ENCODE assay signal across 22 mouse cellular contexts in the genomic region with DNA sequence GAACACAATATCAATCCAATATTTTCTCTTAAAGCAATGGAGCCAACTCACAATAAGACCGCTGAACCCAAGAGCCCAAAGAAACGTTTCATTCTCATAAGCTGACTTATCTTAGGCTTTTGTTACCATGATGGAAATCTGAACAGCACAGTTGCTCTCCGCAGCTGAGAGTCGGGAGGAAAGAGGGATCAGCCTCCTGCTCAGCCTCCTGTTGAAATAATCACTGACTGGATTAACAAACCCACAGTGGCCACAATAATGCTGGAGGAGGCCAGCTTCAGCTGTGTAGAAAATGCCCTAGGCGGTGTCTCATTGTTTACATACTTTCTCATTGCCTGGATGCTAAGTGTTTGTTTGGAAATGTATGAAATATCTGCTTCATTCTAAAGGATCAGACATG.
DNase-seq lines count a peak whose midpoint lies in the region; ATAC-seq and TF ChIP-seq lines count a peak whose summit lies in the region.
"Had no signal": no experiment of that assay in that cellular context is flagged by ENCODE, and none has a peak within 500 bp of the region (broad histone marks: within the 10 kb centered on the region; RNA-seq: fewer than 3 reads in every experiment).

No protein-coding gene starts in this region.

- H3K27me3 ChIP-seq in midbrain, embryonic 10.5 days (ENCODE audit: low read depth, poor library complexity, severe bottlenecking) = no peaks in the 10 kb centered on the region
- no peaks in the 10 kb centered on the region for H3K27me3 ChIP-seq in midbrain, postnatal 0 days (ENCODE audit: insufficient read depth, low read length)
- H3K27me3 ChIP-seq: embryonic facial prominence, embryonic 12.5 days; forebrain, embryonic 13.5 days; hindbrain, embryonic 13.5 days had no signal

- no peaks in the 10 kb centered on the region for H3K36me3 ChIP-seq in midbrain, embryonic 10.5 days
- no peaks in the 10 kb centered on the region for H3K36me3 ChIP-seq in midbrain, postnatal 0 days (ENCODE audit: insufficient read depth, low read length)
- H3K36me3 ChIP-seq: embryonic facial prominence, embryonic 12.5 days; heart, embryonic 13.5 days; hindbrain, embryonic 13.5 days had no signal

- H3K4me3 ChIP-seq in midbrain, embryonic 10.5 days = no peak overlapping the region
- no peak overlapping the region for H3K4me3 ChIP-seq in midbrain, postnatal 0 days (ENCODE audit: low read depth, low read length)
- H3K4me3 ChIP-seq: embryonic facial prominence, embryonic 12.5 days; forebrain, embryonic 13.5 days; gastrocnemius, adult 2 months; heart, embryonic 13.5 days; hindbrain, embryonic 13.5 days had no signal

- no peak overlapping the region for H3K9ac ChIP-seq in midbrain, postnatal 0 days (replicated peaks; ENCODE audit: low read length, poor library complexity, severe bottlenecking)
- H3K9ac ChIP-seq: embryonic facial prominence, embryonic 12.5 days; forebrain, embryonic 13.5 days; forebrain, postnatal 0 days; heart, embryonic 13.5 days; hindbrain, embryonic 13.5 days had no signal

- DNase-seq in midbrain, embryonic 10.5 days (ENCODE audit: low spot score) = no peak
- no peak for DNase-seq in midbrain, postnatal 0 days (ENCODE audit: low spot score)
- peak; percentile 42 for DNase-seq in Muller cell, postnatal 12 days (ENCODE audit: inconsistent ontology term)
- DNase-seq in brain, embryonic 14.5 days (ENCODE audit: low read depth) = peak; percentile 48
- DNase-seq in retina, postnatal 7 days (ENCODE audit: low read depth, low spot score) = peak; percentile 3
- DNase-seq: adrenal gland, adult 8-10 months; adrenal gland, postnatal 36 days; cerebellum, adult 11 months; cerebellum, adult 8-10 months; cerebellum, postnatal 14 days; embryo, embryonic 11 days; forebrain, postnatal 0 days; gastrocnemius, adult 2 months; gastrocnemius, postnatal 25 days; heart, adult 11 months; heart, postnatal 36 days had no signal

- no peak for TF ChIP-seq CTCF in midbrain, postnatal 0 days (IDR thresholded peaks at IDR 0.05)
- no peak for TF ChIP-seq CTCF in brain, embryonic 14.5 days (IDR thresholded peaks at IDR 0.05; ENCODE audit: borderline replicate concordance, extremely low read depth, insufficient read depth, insufficient read length)

- peaks cover 33% of the 10 kb centered on the region for H3K4me1 ChIP-seq in midbrain, embryonic 10.5 days
- 0 out of 2 replicates have a peak, but pooled peaks cover 3% of the 10 kb centered on the region for H3K4me1 ChIP-seq in midbrain, postnatal 0 days (ENCODE audit: insufficient read depth, low read length)

- H3K4me2 ChIP-seq in midbrain, postnatal 0 days (ENCODE audit: low read depth, low read length, poor library complexity, severe bottlenecking) = no peak overlapping the region
- H3K4me2 ChIP-seq: embryonic facial prominence, embryonic 12.5 days; forebrain, embryonic 13.5 days; heart, embryonic 13.5 days; hindbrain, embryonic 13.5 days had no signal

- peak overlapping the region; percentile 69; the same call in 1 of the 2 replicates for H3K27ac ChIP-seq in midbrain, embryonic 10.5 days (replicated peaks)
- no peak overlapping the region for H3K27ac ChIP-seq in midbrain, postnatal 0 days (ENCODE audit: low read depth, low read length)
- H3K27ac ChIP-seq: embryonic facial prominence, embryonic 12.5 days; forebrain, embryonic 13.5 days; gastrocnemius, adult 2 months; heart, embryonic 13.5 days; hindbrain, embryonic 13.5 days; hindbrain, postnatal 0 days had no signal

- TF ChIP-seq POLR2A in brain, embryonic 14.5 days (IDR thresholded peaks at IDR 0.05; ENCODE audit: borderline replicate concordance, extremely low read depth, insufficient read depth, insufficient read length, poor library complexity, severe bottlenecking) = no peak

- no peaks in the 10 kb centered on the region for H3K9me3 ChIP-seq in midbrain, embryonic 10.5 days (replicated peaks)
- no peaks in the 10 kb centered on the region for H3K9me3 ChIP-seq in midbrain, postnatal 0 days (ENCODE audit: low read length)
- H3K9me3 ChIP-seq: embryonic facial prominence, embryonic 12.5 days; forebrain, embryonic 13.5 days; heart, embryonic 13.5 days; hindbrain, embryonic 13.5 days had no signal

- no peak for ATAC-seq in midbrain, postnatal 0 days (ENCODE audit: low FRiP score)
- ATAC-seq in frontal cortex, adult (ENCODE audit: low TSS enrichment) = no peak
- ATAC-seq: forebrain, embryonic 13.5 days; forebrain, postnatal 0 days; hindbrain, postnatal 0 days had no signal

- 43% methylated on average over 5 of the region's 5 CpGs for WGBS in midbrain, embryonic 10.5 days
- 20% methylated on average over 5 of the region's 5 CpGs for WGBS in midbrain, postnatal 0 days

Comparison
In these comparisons a context has a peak if more than half of its experiments do, and no peak if none do; other contexts are left out.
1. DNase-seq: peak in Muller cell, postnatal 12 days (single experiment), brain, embryonic 14.5 days (single experiment) and retina, postnatal 7 days (single experiment); none in midbrain, embryonic 10.5 days (single experiment) and midbrain, postnatal 0 days (single experiment).